9 mouse cellular contexts compared by ENCODE assay signal in the genomic region with DNA sequence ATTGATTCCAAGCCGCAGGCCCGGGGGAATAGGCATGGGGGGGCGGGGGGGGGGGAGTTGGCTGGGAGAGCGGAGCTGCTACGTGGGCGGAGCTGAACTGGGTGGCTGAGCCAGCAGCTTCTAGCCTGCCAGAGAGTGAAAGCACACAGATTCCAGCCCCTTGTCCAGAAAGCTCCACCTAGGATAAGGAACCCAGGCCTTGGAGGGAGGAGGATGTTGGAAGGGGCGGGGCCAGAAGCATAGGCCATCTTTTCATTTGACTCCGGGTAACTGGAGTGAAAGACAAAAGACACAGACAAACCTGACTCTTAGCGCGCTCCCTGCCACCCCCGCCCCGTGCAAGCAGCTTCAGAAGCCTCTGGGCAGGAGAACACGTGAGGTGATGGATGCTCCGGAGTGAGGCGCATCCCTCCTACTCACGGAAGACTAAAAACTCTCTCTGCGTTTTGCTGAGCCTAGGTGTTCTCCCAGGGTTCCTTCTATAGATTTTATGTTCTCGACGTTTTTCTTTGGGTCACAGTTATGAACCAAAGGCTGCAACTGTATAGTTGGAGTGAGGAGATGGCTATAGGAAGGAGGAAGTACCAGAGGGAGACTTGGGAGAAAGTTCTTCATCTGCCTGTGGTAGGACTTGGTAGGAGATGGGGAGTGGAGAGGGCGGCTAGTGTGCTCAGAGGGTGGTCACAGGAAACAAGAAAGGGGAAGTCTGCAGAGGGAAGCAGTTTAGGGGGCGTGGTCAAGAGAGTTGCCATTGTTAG.
DNase-seq lines count a peak whose midpoint lies in the region; ATAC-seq and TF ChIP-seq lines count a peak whose summit lies in the region.
"Had no signal": no experiment of that assay in that cellular context is flagged by ENCODE, and none has a peak within 500 bp of the region (broad histone marks: within the 10 kb centered on the region; RNA-seq: fewer than 3 reads in every experiment).

No protein-coding gene starts in this region.

- H3K9me3 ChIP-seq in hindbrain, embryonic 10.5 days = no peaks in the 10 kb centered on the region
- no peaks in the 10 kb centered on the region for H3K9me3 ChIP-seq in lung, postnatal 0 days (ENCODE audit: low read length)

- no peak overlapping the region for H3K9ac ChIP-seq in lung, postnatal 0 days (replicated peaks; ENCODE audit: low read depth)

- H3K4me1 ChIP-seq in hindbrain, embryonic 10.5 days (replicated peaks) = peaks cover 37% of the 10 kb centered on the region
- H3K4me1 ChIP-seq in lung, postnatal 0 days (ENCODE audit: insufficient read depth, low read depth, low read length) = no peaks in the 10 kb centered on the region; the same call in 1 of the 2 replicates

- peak; percentile 91 for ATAC-seq in frontal cortex, adult (ENCODE audit: low TSS enrichment)
- ATAC-seq in lung, postnatal 0 days = peak; percentile 92

- peaks cover 10% of the 10 kb centered on the region; the same call in 1 of the 2 replicates for H3K27me3 ChIP-seq in hindbrain, embryonic 10.5 days (ENCODE audit: insufficient read depth, poor library complexity, severe bottlenecking)
- H3K27me3 ChIP-seq in lung, postnatal 0 days (replicated peaks; ENCODE audit: insufficient read depth, low read length) = no peaks in the 10 kb centered on the region

- H3K27ac ChIP-seq in hindbrain, embryonic 10.5 days = peak overlapping the region; percentile 89
- no peak overlapping the region for H3K27ac ChIP-seq in lung, postnatal 0 days (ENCODE audit: low read length)

- TF ChIP-seq CTCF in lung, postnatal 0 days (IDR thresholded peaks at IDR 0.05) = no peak

- no peak for TF ChIP-seq EP300 in lung, postnatal 0 days (IDR thresholded peaks at IDR 0.05)

- 1% methylated on average over 21 of the region's 21 CpGs for WGBS in hindbrain, embryonic 10.5 days
- 0% methylated on average over 19 of the region's 21 CpGs for WGBS in lung, postnatal 0 days

- H3K4me3 ChIP-seq in hindbrain, embryonic 10.5 days = peak overlapping the region; percentile 53
- H3K4me3 ChIP-seq in lung, postnatal 0 days (ENCODE audit: low read depth, low read length) = peak overlapping the region; percentile 25
- H3K4me3 ChIP-seq: erythroblast, embryonic 14.5 days had no signal

- peak overlapping the region; percentile 60 for H3K4me2 ChIP-seq in lung, postnatal 0 days (replicated peaks; ENCODE audit: low read depth, low read length)

- DNase-seq in ES-CJ7 (ENCODE audit: low read depth, low spot score) = peak; percentile 92
- DNase-seq in cerebellum, adult 18-20 months = peak; percentile 21 to 23
- peak; percentile 86 for DNase-seq in hindbrain, embryonic 10.5 days (ENCODE audit: low spot score)
- peak; percentile 48 to 49 for DNase-seq in layer of hippocampus, postnatal 10 days (ENCODE audit: low spot score in 2 of 2)
- DNase-seq in lung, postnatal 0 days (ENCODE audit: low spot score) = peak; percentile 87
- DNase-seq in ovary, postnatal 10 days (ENCODE audit: low spot score) = peak; percentile 25
- DNase-seq in thymus, postnatal 25 days = peak; percentile 56

- H3K36me3 ChIP-seq in hindbrain, embryonic 10.5 days = no peaks in the 10 kb centered on the region
- no peaks in the 10 kb centered on the region for H3K36me3 ChIP-seq in lung, postnatal 0 days (ENCODE audit: insufficient read depth, low read length)

Comparison
In these comparisons a context has a peak if more than half of its experiments do, and no peak if none do; other contexts are left out.
1. DNase-seq: peak in every context shown above with its lines; median percentile 92 in ES-CJ7; 87 in lung, postnatal 0 days; 86 in hindbrain, embryonic 10.5 days; 56 in thymus, postnatal 25 days; 48 in layer of hippocampus, postnatal 10 days; 25 in ovary, postnatal 10 days; 22 in cerebellum, adult 18-20 months.